Mouse (Mus musculus) right cerebral cortex, postnatal 14 days (tissue): ENCODE results near the gene Trim65.
"Not testable (repeated sequence)": the region's sequence is repeated elsewhere in the genome, so short reads cannot be mapped to it uniquely, and the experiment has no call there.

Experiments
- DNase-seq: peaks from one replicate; pipeline ENCODE4 v3.0.0; 2022

Gene Trim65

DNA sequence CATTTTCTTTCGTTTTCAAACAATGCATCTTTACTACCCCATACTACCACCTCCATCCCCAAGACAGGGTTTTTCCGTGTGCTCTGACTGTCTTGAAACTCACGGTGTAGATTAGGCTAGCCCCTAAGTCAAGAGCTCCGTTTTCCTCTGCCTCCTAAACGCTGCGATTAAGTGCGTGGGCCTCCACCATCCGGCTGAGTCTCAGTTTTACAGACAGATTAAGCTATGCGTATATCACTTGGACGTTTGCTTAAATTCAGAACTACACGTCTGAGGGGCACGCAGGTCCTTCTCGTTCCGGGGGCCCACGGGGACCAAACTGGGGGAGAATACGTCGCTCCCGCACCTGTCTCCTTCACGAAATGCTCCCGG, 7.2 kb upstream of the Trim65 start:
- no peak for DNase-seq

DNA sequence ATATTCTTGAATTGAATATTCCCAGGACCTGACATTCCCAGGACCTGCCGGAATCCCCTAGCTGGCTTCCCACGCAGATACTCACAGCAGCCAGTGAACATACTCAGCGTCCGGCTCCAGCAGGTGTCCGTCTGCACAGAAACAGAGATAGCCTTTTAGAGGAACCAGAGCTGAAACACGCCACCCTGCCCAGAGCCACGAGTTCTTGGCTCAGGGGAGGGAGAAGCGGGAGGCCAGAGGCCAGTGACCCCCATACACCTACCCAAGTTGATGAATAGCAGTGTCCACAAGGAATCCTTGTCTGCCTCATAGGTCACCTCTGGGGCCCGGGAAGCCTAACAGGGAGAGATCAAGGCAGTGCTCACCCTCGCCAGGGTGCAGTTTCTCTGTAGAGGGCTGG, 3.2 kb upstream of the Trim65 start:
- DNase-seq, result no peak

DNA sequence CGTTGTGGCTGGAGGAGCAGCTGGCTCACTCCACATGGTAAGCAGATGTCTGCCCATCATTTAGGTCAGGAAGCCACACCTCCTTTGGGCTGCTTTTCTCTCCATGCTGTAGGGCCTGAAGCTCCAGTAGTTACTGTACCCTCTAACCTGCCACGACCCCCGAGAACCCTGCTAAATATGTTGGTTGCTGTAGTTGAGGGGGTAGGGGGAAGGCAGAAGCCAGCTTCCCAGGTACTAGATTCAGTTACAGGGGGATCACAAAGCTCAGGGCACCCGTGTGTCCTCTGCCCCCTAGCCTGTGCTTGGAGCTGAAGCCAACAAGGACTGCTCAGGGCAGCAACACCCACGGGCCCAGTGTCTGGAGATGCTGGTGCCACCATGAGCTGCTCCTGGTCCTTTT, 2.6 kb upstream of the Trim65 start:
- DNase-seq, result no peak

DNA sequence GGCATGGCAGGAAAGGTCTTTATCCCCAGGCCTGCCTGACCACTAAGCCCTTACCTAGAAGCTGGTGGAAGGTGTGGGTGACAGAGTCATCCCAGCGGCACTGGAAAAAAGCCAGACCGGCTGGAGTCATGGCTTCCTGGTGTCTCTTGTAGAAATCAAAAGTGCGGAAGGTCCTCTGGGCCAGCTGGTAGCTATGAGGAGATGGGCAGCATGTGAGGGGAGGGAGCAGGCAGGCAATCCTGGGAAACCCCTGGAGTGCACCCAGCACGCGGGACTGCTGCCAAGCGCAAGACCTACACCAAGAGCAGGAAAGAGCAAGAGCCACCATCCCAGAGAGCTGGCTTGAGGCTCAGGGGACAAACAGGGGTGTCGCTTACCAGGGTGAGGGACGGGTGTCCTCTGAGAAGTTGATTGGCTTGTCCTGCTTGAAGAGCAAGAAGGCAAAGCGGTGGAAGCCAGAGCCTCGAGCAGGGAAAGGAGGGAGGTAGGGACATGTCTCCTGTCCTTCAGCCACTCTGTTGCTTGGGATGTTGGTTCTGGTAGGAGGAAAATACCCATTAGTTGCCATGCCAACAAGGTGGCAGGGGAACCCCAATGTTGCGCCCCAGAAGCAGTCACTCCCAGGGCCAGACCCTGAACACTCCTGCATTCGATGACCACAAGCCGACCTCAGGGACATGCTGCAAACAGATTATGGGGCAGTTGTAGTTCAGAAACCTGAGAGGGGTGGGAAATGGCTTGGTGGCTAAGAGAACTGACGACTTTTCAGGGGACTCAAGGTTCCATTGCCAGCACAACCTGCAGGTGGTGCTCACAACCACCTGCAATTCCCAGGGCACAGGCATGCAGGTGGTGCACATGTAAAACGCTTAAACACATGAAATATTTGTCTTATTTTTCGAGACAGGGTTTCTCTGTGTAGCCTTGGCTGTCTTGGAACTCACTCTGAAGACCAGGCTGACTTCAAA, 1.7 kb upstream of the Trim65 start:
- DNase-seq, result no peak

DNA sequence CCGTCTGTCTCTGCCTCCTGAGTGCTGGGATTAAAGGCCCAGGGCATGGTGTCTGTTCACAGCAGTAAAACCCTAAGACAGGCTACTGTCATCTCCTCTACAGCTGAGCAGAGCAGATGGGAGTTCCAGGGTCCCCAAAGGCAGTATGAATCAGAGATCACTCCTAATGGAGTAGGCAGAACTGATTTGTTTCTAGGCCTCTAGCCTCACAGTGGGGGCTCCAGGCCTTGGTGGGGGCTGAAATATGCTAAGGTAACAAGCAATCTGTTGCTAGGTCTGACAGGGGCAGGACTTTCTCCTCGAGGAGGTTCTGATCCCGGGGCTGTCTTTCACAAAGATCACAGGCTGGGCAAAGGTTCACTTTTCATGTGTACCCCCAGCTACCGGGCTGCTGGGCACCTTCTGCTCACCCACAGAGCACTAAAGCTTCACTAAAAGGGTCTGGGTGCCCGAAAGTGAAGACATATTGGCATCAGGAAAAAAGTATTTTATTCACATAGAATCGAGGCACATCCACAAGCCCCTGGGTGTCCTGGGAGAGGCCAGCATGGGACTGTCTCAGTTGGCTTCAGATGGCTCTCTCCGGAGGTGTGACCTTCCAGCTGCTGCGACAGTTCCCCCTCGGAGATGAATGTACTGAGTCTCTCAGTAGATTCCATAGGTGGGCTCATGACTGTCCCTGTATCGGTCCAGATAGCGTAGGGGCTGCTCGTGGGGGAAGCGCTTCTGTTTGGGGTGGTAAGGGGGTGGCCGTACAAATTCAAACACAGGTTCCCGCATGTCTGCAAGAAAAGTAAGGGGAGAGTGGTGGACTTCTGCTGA, 632 bp upstream of the Trim65 start:
- no peak for DNase-seq

DNA sequence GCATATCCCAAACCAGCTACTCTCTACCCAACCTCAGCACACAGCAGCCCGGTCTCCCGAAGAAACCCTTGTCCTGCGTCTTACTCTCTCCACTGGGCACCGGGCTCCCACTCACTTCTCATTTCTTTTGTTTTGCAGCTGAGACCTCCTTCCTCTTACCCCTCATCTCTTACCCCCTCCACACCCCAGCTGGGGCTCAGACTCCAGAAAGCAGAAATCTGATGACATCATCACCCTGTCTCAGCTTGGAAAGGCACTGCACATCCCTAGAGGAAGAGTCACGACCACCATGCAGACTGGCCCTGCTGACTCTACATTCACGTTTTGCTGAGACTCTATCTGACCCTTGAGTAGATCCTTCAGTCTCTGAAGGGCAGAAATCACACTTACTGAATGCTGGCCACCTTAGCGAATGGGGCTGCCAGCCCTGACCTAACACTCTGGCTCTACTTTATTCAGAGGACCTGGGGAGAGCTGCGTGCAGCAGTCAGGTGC, 888 bp downstream of the Trim65 start:
- no peak for DNase-seq

DNA sequence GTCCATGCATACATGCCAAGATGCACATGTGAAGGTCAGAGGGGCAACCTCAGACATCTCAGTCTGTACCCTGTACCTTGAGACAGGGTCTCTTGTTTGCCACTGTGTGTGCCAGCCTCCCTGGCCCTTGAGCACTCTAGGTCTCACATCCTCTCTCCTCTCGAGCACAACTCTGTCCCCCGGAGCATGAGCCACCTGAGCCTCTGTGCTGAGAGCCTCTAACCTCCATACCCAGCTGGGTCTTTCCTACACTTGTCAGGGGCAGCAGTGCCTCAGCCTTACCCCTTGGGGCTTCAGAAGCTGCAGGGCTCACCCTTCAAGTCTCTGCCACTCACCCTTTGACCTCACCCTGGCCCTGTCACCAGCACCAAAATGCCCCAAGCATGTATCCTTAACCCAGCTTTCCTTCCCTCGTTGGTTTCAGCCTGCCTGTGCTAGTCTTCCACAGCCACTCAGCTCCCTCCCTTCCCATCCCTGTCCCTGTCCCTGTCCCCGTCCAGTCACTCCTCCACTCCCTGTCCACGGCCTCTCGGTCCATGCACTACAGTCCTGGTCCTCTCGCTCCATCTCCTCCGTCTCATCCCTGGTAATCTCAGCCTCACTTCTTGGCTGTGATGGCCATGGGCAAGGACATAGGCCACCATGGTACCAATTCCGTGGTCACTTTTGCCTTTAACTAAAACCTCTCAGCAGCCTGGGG, 1.7 kb downstream of the Trim65 start:
- DNase-seq, result no peak

DNA sequence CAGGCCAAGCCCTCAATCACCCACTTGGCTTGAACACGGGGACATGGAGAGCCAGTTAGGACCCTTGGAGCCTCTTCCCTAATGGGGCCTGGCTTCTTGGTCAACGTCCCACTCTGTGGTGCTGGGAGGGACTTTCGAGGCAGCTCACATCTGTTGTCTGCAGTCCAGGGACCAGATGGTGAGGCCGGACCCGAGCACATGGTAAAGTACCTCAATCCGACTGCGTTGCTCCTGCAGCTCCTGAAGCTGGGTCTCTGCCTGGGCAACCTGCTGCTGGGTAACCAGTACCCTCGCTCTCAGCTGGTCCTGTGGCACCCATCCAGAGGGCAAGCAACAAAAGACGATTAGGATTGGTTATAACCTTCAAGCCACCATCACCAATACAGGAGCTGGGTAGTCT, 2.9 kb downstream of the Trim65 start:
- no peak for DNase-seq

DNA sequence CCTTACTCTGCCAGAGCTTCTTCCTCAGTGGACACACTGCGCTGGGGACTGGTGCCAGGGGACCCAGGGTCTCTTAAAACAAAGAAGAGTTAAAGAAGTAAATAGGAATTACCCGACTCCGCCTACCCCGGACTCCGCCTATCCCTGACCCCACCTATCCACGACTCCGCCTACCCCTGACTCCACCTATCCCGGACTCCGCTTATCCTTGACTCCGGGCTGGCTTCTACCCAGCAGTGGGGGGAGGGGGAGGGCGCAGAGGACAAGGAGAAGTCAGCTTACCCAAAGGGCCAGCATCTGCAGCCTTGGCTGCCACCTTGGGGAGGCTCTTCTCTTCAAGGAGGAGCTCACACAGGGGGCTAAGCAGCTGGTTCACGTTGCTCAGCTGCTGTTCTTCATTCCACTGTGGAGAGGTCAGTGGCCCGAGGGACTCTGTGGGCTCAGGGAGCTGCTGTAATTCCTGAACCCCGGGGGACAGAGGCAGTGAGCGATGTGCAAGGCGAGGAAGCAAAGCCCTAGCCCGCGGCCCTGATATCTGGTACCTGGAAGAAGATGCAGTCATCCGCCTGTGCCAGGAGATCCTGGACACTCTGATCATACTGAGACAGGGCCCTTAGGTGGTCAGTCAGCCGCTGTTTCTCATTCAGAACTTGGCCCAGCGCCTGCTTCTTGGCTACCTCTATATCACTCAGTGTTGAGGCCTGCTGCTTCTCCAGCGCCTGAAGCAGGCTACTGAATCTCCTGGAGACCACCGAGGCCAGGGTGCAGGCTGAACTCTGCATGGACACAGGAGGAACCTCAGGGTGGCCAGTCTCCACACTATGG, 3.6 kb downstream of the Trim65 start, which contains the start of gene Trim47:
TSS of gene Trim47 (minus strand) at position 55 of the 825 bp plus-strand sequence.
- DNase-seq, result no peak

DNA sequence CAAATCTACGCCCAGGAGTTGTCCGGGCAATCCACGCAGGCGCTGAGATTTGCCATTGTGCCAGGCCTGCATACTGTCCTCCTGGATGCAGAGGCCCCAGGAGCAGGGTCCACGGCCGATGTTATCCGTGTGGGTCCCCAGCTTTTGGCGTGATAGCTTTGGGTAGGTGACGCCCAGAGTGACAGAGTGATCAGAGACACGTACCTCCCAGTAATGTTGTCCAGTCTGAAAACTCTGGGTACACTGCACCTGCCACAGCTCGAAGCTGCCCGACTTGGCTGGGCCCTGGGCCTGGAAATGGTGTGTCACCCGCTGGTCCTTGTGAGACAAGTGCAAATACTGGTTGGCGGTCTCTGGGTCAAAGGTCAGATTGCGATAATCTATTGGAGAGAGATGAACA, 4.7 kb downstream of the Trim65 start:
- no peak for DNase-seq

DNA sequence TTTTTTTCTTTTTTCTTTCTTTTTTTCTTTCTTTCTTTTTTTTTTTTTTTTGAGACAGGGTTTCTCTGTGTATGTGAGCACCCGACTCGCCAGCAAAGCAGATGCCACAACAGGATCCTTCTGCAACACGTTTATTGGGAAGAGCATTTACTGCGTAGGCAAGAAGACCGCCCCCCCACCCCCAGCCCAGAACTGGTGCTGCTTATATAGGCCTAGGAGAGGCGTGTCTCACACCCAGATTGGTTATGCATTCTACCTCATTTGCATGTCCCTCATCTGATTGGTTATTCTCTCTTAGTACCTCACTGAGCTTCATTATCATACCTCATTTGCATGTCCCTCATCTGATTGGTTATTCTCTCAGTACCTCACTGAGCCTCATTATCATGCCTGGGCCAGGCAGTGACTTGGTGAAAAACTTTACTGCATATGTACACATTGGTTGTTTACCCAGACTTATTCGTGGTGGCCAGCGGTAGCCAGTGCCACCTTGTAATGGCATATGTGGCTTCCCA, 9.1 kb downstream of the Trim65 start:
- not testable (repeated sequence) for DNase-seq

DNA sequence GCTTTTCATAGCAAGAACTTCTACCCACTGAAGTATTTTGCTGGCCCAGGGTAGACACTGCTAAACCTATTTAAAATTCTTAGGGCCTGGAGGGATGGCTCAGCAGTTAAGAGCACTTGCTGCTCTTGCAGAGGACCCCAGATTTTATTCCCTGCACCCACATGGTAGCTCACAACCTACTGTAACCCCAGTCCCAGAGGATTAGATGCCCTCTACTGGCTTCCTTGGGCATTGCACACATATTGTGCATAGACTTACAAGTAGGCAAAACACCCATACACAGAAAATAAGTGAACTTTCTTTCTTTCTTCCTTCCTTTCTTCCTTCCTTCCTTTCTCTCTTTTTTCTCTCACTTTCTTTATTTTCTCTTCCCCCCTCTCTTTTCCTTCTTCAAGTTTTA, 13.1 kb downstream of the Trim65 start:
- DNase-seq, result no peak

DNA sequence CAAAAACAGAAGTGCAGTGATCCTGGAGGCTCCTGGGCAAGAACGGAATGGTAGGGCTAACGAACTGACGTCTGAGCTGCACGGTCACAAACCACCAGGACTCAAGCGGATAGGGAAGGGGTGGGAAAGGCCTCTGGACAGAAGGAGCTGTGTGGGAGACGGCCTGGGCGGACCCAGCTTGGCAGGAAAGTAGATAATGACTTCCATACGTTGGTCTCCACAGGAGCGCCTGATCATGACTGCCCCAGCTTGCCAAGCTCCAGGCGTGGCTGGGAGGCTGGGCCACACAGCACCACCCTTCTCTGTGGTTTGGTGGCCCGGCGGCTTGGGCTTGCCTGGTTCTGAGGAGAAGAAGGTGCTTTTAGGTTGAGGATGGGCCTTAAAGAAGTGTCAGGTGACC, 13.7 kb downstream of the Trim65 start:
- no peak for DNase-seq

DNA sequence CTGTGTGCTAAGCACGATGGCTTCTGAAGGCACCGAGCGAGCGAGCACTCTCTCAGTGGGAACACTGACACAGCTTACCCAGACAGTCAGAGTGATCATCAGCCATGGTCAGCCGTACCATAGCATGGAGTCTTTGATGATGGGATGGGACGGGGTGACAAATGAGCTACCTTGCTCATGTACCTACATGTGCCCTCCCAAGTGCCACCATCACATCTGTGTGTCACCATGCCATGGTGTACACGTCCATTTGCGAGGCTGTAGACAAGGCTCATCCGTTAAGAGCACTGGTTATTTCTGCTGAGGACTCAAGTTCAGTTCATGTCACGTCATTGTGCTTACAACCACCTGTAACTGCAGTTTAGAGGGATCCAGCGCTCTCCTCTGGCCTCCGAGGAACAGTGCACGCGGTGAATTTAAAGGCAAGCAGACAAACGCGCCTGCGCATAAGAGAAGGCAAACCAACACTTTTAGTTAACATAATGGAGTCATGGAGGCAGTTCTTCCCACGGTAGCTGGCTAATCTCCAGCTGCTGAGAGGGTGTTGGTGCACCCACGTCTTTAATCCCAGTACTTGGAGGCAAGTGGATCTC, 19.2 kb downstream of the Trim65 start:
- no peak for DNase-seq

DNA sequence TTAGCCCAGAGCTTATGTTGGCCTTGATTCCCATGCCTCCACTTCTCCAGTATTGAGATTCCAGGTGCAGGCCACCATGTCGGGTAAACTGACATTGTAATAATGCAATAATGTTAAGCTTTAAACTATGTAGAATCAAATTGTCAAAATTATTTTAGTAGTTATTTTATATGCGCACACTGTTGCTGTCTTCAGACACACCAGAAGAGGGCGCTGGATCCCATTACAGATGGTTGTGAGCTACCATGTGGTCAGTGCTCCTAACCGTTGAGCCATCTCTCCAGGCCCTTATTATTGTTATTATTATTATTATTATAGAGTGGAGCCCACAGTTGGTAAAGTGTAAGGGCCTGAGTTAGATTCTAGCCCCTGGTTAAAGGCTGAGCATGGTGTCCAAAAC, 19.9 kb downstream of the Trim65 start:
- no peak for DNase-seq

DNA sequence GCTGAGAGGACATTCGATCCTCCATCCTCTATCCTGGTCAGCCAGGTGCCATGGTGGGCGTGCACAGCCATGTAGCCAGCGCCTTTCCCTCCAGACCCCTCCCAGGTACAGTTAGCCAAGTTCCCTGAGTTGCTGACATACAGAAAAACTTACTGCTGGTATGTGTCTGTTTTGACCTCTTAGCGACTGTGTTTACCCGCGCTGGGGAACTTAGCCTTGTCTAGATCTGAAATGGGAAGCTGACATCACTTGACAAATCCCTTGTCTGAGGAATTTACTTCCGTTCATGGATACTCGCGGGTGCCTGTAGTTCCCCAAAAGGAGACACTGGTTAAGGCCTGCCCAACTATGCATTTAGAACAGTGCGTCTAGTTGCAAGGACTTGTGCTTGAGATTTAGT, 20.4 kb downstream of the Trim65 start:
- DNase-seq, result no peak

DNA sequence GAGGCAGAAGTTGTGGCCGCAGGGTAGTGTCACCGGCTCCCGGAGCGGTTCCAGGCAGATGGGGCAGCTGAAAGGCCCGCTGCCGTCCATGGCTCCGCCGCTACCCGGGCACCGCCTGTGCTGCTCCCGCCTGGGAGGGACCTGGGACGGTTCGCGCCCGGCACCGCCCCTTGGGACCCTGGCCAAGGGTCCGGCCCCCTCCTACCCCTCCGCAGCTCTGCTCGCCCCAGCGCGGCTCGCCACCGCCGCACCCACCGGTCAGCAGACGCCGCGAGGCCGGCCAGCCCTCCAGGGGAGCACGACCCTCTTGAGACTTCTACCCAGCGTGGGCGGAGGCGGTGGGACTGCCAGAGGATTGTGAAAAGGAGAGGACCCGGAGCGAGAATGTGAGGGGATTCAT, 20.8 kb downstream of the Trim65 start:
- no peak for DNase-seq

DNA sequence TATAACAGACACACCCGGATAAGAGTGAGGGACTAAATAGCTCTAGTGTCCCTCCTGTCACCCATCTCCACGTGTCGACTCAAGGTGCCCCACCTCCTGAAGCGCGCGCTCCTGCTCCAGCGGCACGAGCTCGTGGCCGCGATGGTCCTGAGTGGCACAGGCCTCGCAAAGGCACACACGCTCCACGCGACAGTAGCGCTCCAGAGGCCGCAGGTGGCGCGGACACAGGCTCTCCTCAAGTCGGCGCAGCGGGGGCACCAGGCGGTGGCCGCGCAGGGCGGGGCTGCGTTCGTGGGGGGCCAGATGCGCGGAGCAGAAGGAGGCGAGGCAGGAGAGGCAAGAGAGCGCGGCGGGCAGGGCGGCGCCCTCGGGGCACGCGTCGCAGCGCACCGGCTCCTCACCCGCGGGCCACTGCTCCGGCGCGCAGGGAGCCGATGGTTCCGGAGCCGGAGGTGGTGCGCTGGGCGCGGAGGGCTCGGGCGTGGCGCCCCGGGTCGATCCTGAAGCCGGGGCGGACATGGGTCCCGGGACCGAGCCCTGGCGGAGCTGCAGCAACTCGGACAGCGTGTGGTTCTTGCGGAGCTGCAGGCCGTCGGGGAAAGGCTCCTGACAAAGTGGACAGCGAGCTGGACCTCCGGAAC, 21.4 kb downstream of the Trim65 start:
- no peak for DNase-seq

DNA sequence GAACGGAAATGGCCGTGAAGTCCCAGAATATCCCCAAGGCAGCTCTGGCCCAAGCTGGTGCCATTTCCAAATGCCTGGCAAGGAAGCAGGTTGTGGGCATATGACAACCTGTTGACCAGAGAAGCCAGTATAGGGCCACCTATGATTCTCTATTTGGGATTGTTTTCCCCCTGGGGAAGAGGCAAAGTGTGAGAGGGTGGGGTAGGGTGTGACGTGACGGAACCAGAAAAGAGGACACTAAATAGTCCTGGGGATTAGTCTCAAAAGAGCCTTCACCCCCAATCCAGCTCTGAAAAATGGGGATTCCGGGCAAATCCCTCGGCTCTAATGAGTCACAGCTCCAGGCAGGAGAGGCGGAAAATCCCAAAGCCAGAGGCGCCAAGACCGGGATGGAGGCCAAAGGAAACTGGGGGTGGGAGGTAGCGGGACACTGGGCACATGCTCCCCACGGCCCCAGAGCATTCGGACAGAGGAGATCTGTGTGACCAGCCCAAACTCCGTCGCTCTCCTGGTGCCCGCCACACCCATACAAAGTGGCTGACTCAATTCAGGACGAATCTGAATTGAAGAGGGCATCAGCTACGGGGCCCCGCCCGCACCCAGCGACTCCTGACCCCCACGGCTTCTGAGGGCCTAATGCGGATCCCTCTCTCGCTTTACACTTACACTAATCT, 22.3 kb downstream of the Trim65 start:
- no peak for DNase-seq

DNA sequence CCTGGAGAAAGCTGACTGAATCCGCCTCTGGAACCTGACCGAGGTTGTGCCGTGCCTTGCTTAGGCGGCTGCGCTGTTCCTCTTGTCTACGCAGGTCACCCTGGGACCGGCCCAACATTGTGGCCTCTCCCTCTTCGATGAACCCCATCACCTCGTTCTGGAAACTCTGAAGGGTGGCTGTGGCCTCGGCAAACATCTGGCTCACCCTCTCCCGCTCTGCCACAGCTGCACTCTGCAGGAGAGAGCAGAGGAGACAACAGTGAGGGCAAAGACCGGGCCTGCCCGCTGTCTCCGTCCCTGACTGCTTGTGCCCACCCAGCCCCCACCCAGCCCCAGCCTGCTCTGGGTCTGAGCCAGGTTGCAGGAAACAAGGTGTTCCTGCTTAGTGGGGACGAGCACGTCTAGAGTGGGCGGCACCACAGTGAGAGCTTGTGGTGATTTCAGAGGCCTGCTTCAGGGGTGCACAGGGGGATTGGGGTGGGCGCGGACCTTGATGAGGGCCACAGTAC, 23.1 kb downstream of the Trim65 start:
- DNase-seq, result no peak
